Mouse (Mus musculus): ENCODE measurements at regions not wholly inside any gene's neighbourhood (a gene's known extent, or its start where the extent isn't known, plus 50 kb on each side); places are given as distances from the start of the nearest gene placed in this dataset.

GRCm38 (mm10) chr17:72731691-72732090 lies 104.6 kb upstream of the Ypel5 start:
- TF ChIP-seq CTCF (IDR thresholded peaks at IDR 0.05; ENCODE audit: low read depth, low read length): no peak
- no peak for TF ChIP-seq POLR2A (IDR thresholded peaks at IDR 0.05; ENCODE audit: insufficient read depth, low read length)

All from ES-Bruce4 (cell line).